Mouse (Mus musculus): ENCODE measurements around the gene Uba1.

DNA sequence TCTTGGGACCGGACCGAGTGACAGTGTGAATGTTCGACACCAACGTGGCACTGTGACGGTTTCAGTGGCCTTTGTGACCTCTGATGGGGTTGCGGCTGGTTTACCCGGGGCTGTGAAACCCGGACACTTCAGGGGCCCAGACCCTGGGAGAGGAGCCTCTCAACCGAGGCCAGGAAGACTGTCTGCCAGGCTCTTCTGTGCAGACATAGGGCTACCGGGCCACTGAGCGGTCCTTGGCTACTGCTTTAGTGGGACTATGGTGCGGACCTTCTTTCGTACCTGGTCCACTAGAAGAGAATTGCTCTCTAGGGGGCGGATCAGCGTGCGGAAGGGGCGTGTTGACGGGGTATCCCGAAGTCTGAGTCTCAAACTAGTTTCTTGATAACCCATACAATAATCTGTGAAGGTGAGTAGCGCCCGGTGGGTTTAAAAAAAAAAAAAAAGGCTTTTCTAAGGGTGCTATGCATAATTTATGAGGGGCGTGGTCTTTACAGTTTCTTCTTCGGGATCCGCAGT is 823 bp downstream of the Uba1 start:
- TF ChIP-seq EP300 (IDR thresholded peaks at IDR 0.05) (no peak), CTCF (IDR thresholded peaks at IDR 0.05) (no peak)

Data from lung, postnatal 0 days (tissue).